Comparison of ENCODE assay signal across 10 mouse cellular contexts in the genomic region with DNA sequence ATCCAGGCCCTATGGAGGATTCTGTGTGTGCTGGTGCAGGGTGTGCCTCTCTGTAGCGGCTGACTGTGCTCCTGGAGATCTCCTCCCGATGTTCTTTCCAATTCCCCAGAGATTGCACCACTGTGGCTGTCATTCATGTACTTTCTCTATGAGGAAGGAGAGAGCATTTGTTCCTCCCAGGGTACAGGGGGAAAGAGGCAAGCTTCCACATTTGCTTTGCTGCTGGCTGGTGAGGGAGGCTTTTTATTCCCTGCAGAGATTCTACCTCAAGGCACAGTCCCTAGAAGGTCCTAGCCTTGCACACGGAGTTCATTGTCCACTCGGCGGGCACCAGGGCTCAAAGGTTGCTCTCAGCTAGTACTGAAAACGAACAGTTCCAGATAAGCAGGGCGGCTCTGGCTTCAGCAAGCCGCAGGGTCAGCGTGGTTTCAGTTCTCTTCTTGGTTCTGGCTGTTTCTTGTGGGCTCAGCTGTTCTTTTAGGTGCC. TPM values are rescaled to one million over a fixed set of nuclear protein-coding genes. Genes with fewer than 3 reads are reported as not detected.
DNase-seq lines count a peak whose midpoint lies in the region; ATAC-seq lines count a peak whose summit lies in the region.
"Had no signal": no experiment of that assay in that cellular context is flagged by ENCODE, and none has a peak within 500 bp of the region (broad histone marks: within the 10 kb centered on the region; RNA-seq: fewer than 3 reads in every experiment).

No protein-coding gene starts in this region.

- H3K4me2 ChIP-seq in kidney, embryonic 14.5 days (replicated peaks; ENCODE audit: low read depth, low read length): no peak overlapping the region
- H3K4me2 ChIP-seq in hindbrain, embryonic 13.5 days: no peak overlapping the region
- no peak overlapping the region for H3K4me2 ChIP-seq in midbrain, embryonic 11.5 days
- H3K4me2 ChIP-seq: embryonic facial prominence, embryonic 13.5 days; limb, embryonic 12.5 days had no signal

- H3K36me3 ChIP-seq in kidney, embryonic 14.5 days (ENCODE audit: control insufficient read depth, insufficient read depth, low read length): no peaks in the 10 kb centered on the region
- H3K36me3 ChIP-seq in hindbrain, embryonic 13.5 days: no peaks in the 10 kb centered on the region
- no peaks in the 10 kb centered on the region for H3K36me3 ChIP-seq in midbrain, embryonic 11.5 days (ENCODE audit: control insufficient read depth, insufficient read depth, low read length)
- H3K36me3 ChIP-seq: embryonic facial prominence, embryonic 13.5 days; limb, embryonic 12.5 days had no signal

- WGBS in kidney, embryonic 14.5 days: 82% methylated on average over 9 of the region's 9 CpGs
- WGBS in hindbrain, embryonic 13.5 days: 77% methylated on average over 9 of the region's 9 CpGs
- WGBS in midbrain, embryonic 11.5 days: 81% methylated on average over 9 of the region's 9 CpGs

- no peaks in the 10 kb centered on the region for H3K4me1 ChIP-seq in kidney, embryonic 14.5 days (ENCODE audit: control insufficient read depth, insufficient read depth, low read length)
- no peaks in the 10 kb centered on the region for H3K4me1 ChIP-seq in hindbrain, embryonic 13.5 days (replicated peaks)
- H3K4me1 ChIP-seq in midbrain, embryonic 11.5 days (ENCODE audit: control insufficient read depth, insufficient read depth, low read length): no peaks in the 10 kb centered on the region
- H3K4me1 ChIP-seq: embryonic facial prominence, embryonic 13.5 days; limb, embryonic 12.5 days had no signal

- no peak for ATAC-seq in kidney, embryonic 14.5 days (ENCODE audit: low FRiP score, low TSS enrichment)
- ATAC-seq in hindbrain, embryonic 13.5 days (ENCODE audit: low FRiP score): no peak
- ATAC-seq in midbrain, embryonic 11.5 days (ENCODE audit: low FRiP score): no peak

- no peaks in the 10 kb centered on the region for H3K9me3 ChIP-seq in kidney, embryonic 14.5 days (ENCODE audit: control insufficient read depth, low read length)
- H3K9me3 ChIP-seq in hindbrain, embryonic 13.5 days: no peaks in the 10 kb centered on the region
- H3K9me3 ChIP-seq in midbrain, embryonic 11.5 days (ENCODE audit: control insufficient read depth, low read length): no peaks in the 10 kb centered on the region
- H3K9me3 ChIP-seq: embryonic facial prominence, embryonic 13.5 days; limb, embryonic 12.5 days had no signal

- no peak overlapping the region for H3K27ac ChIP-seq in kidney, embryonic 14.5 days (ENCODE audit: low read depth, low read length)
- no peak overlapping the region for H3K27ac ChIP-seq in hindbrain, embryonic 13.5 days
- H3K27ac ChIP-seq in midbrain, embryonic 11.5 days (ENCODE audit: low read depth, low read length): no peak overlapping the region
- H3K27ac ChIP-seq: embryonic facial prominence, embryonic 13.5 days; limb, embryonic 12.5 days had no signal

- no peak overlapping the region for H3K4me3 ChIP-seq in kidney, embryonic 14.5 days (ENCODE audit: low read length)
- no peak overlapping the region for H3K4me3 ChIP-seq in hindbrain, embryonic 13.5 days
- no peak overlapping the region for H3K4me3 ChIP-seq in midbrain, embryonic 11.5 days (ENCODE audit: low read depth, low read length)
- H3K4me3 ChIP-seq: embryonic facial prominence, embryonic 13.5 days; limb, embryonic 12.5 days had no signal

- no peaks in the 10 kb centered on the region for H3K27me3 ChIP-seq in kidney, embryonic 14.5 days (ENCODE audit: control insufficient read depth, insufficient read depth, low read length)
- H3K27me3 ChIP-seq in hindbrain, embryonic 13.5 days: no peaks in the 10 kb centered on the region
- H3K27me3 ChIP-seq in midbrain, embryonic 11.5 days (ENCODE audit: control insufficient read depth, insufficient read depth, low read length): no peaks in the 10 kb centered on the region
- H3K27me3 ChIP-seq: embryonic facial prominence, embryonic 13.5 days; limb, embryonic 12.5 days had no signal

- DNase-seq in kidney, adult 18-20 months: peak; percentile 73
- peak; percentile 98 for DNase-seq in heart, adult 11 months
- peak; percentile 71 for DNase-seq in kidney, postnatal 10 days
- peak; percentile 51 for DNase-seq in lung, postnatal 14 days
- no peak for DNase-seq in midbrain, embryonic 11.5 days (ENCODE audit: low spot score, missing footprints)
- DNase-seq in adipocyte (ENCODE audit: low spot score): no peak

- H3K9ac ChIP-seq in kidney, embryonic 14.5 days (ENCODE audit: low read depth, low read length): no peak overlapping the region
- H3K9ac ChIP-seq in hindbrain, embryonic 13.5 days: no peak overlapping the region
- H3K9ac ChIP-seq in midbrain, embryonic 11.5 days (ENCODE audit: low read length): no peak overlapping the region
- H3K9ac ChIP-seq: embryonic facial prominence, embryonic 13.5 days; limb, embryonic 12.5 days had no signal

RNA-seq across cellular contexts. Expression of gene Lyve1, which starts 28.5 kb away (rescaled TPM):
- 3.0 and 3.5 TPM in 2 replicates for polyA plus RNA-seq in kidney, embryonic 14.5 days (2014; fragmentation: Nextera tagmentation; extraction: Ambion mirVana)
- polyA plus RNA-seq in hindbrain, embryonic 13.5 days (2015; fragmentation: Nextera tagmentation; extraction: Ambion mirVana): 6.8 and 6.9 TPM in 2 replicates
- polyA plus RNA-seq in midbrain, embryonic 11.5 days (2014; fragmentation: Nextera tagmentation; extraction: Ambion mirVana): 3.6 and 4.5 TPM in 2 replicates

RNA-seq across cellular contexts. Expression of gene Rnf141, which starts 47.3 kb away (rescaled TPM):
- 21.3 and 27.1 TPM in 2 replicates for polyA plus RNA-seq in kidney, embryonic 14.5 days (2014; fragmentation: Nextera tagmentation; extraction: Ambion mirVana)
- 29.7 and 31.2 TPM in 2 replicates for polyA plus RNA-seq in hindbrain, embryonic 13.5 days (2015; fragmentation: Nextera tagmentation; extraction: Ambion mirVana)
- polyA plus RNA-seq in midbrain, embryonic 11.5 days (2014; fragmentation: Nextera tagmentation; extraction: Ambion mirVana): 27.7 and 28.0 TPM in 2 replicates

Comparison
In these comparisons a context has a peak if more than half of its experiments do, and no peak if none do; other contexts are left out.
1. DNase-seq: peak in kidney, adult 18-20 months (single experiment), heart, adult 11 months (single experiment), kidney, postnatal 10 days (single experiment) and lung, postnatal 14 days (single experiment); none in midbrain, embryonic 11.5 days (single experiment) and adipocyte (single experiment).